Mouse (Mus musculus) stomach, embryonic 15.5 days (tissue): ENCODE measurements around the gene Mef2b. TPM values are rescaled to one million over a fixed set of nuclear protein-coding genes. Genes with fewer than 3 reads are reported as not detected.
A peak's percentile ranks its signal among the peaks of the same experiment; 100 is the strongest.

Experiments used
- ATAC-seq: fragments of 200-750 bp; cut with Nextera tagmentation; 2 replicates; pipeline ENCODE4 v1.8.0; 2017; ENCODE audit warnings: low read depth, moderate number of reproducible peaks, moderate TSS enrichment; ENCODE audit not compliant: insufficient read depth, low FRiP score
- H3K27ac ChIP-seq: fragments of 300-500 bp; sonication (generic); 2 replicates; pipeline ENCODE4 v1.5.1; 2015; ENCODE audit warnings: mild to moderate bottlenecking, inconsistent platforms
- H3K27me3 ChIP-seq: fragments of 300-500 bp; sonication (generic); replicated peaks from 2 replicates; pipeline ENCODE4 v1.6.1; 2015; ENCODE audit warnings: inconsistent platforms
- H3K36me3 ChIP-seq: fragments of 300-500 bp; sonication (generic); 2 replicates; pipeline ENCODE4 v1.6.1; 2015; ENCODE audit warnings: inconsistent platforms
- H3K4me1 ChIP-seq: fragments of 300-500 bp; sonication (generic); 2 replicates; pipeline ENCODE4 v1.6.1; 2015; ENCODE audit warnings: inconsistent platforms
- H3K4me2 ChIP-seq: fragments of 300-500 bp; sonication (generic); 2 replicates; pipeline ENCODE4 v1.6.1; 2015; ENCODE audit warnings: mild to moderate bottlenecking, inconsistent platforms
- H3K4me3 ChIP-seq: fragments of 300-500 bp; sonication (generic); replicated peaks from 2 replicates; pipeline ENCODE4 v1.5.1; 2015; ENCODE audit warnings: inconsistent platforms
- H3K9ac ChIP-seq: fragments of 300-500 bp; sonication (generic); 2 replicates; pipeline ENCODE4 v1.6.1; 2015; ENCODE audit warnings: inconsistent platforms
- H3K9me3 ChIP-seq: fragments of 300-500 bp; sonication (generic); 2 replicates; pipeline ENCODE4 v1.6.1; 2016; ENCODE audit warnings: inconsistent platforms
- WGBS: fragments of 180-500 bp; shearing (Covaris S2); methylation state at CpG from one replicate; pipeline ENCODE4 v1.1.7; 2015; 5-methylcytosine and 5-hydroxymethylcytosine counted together
- polyA plus RNA-seq: library from polyadenylated mRNA; unstranded; fragments of >200 nt; fragmentation: Nextera tagmentation; extraction: Ambion mirVana; gene quantifications from 2 replicates; pipeline ENCODE4 v1.2.1, GENCODE M21; 2015

Mef2b gene
- 0.19 and 0.26 TPM in 2 replicates for polyA plus RNA-seq

- Histone ChIP-seq H3K36me3 (peaks cover 29% of the 10 kb centered on the region), H3K4me2 (peak within 1 kb of the TSS; percentile 70), H3K9ac (peak within 1 kb of the TSS; percentile 73), H3K9me3 (no peaks in the 10 kb centered on the region), H3K27ac (peak within 1 kb of the TSS; percentile 84), H3K27me3 (no peaks in the 10 kb centered on the region), H3K4me3 (peak within 1 kb of the TSS; percentile 81), H3K4me1 (peaks cover 16% of the 10 kb centered on the region)
- peak; percentile 97 for ATAC-seq
- under 1% methylated on average over 46 of the region's 46 CpGs for WGBS
Observed at GRCm38 (mm10) chr8:70139026-70139857, at the start of gene Mef2b, which contains the start of the genes Rfxank and Borcs8. Gene Mef2b (plus strand): TSS chr8:70139711. Gene Rfxank (minus strand): TSS chr8:70139154. Gene Borcs8 (plus strand): TSS chr8:70139499.

- WGBS, result 54% methylated on average over 8 of the region's 8 CpGs
- peaks cover 40% of the 10 kb centered on the region for H3K27me3 ChIP-seq
- ATAC-seq, result no peak
Observed at GRCm38 (mm10) chr8:70092786-70093185, 46.7 kb upstream of the Mef2b start.

GRCm38 (mm10) chr8:70099276-70099675 lies 40.2 kb upstream of the Mef2b start:
- Histone ChIP-seq H3K4me2 (no peak overlapping the region), H3K9ac (no peak overlapping the region), H3K36me3 (no peaks in the 10 kb centered on the region), H3K9me3 (no peaks in the 10 kb centered on the region), H3K27me3 (no peaks in the 10 kb centered on the region), H3K27ac (no peak overlapping the region), H3K4me3 (no peak overlapping the region), H3K4me1 (no peaks in the 10 kb centered on the region)
- no peak for ATAC-seq
- 74% methylated on average over 8 of the region's 8 CpGs for WGBS

More at GRCm38 (mm10) chr8:70092786-70093185, 46.7 kb upstream of the Mef2b start:
- no peak overlapping the region for H3K4me3 ChIP-seq
- no peaks in the 10 kb centered on the region for H3K9me3 ChIP-seq
- H3K4me1 ChIP-seq, result peaks cover 5% of the 10 kb centered on the region
- no peaks in the 10 kb centered on the region for H3K36me3 ChIP-seq
- no peak overlapping the region for H3K4me2 ChIP-seq
- no peak overlapping the region for H3K27ac ChIP-seq
- H3K9ac ChIP-seq, result no peak overlapping the region

GRCm38 (mm10) chr8:70100241-70100640 lies 39.3 kb upstream of the Mef2b start:
- no peak overlapping the region for H3K9ac ChIP-seq
- H3K27me3 ChIP-seq, result no peaks in the 10 kb centered on the region
- no peaks in the 10 kb centered on the region for H3K4me1 ChIP-seq
- no peak overlapping the region for H3K27ac ChIP-seq
- WGBS, result 79% methylated on average over 8 of the region's 8 CpGs
- H3K4me2 ChIP-seq, result no peak overlapping the region
- no peak overlapping the region for H3K4me3 ChIP-seq
- ATAC-seq, result no peak
- no peaks in the 10 kb centered on the region for H3K9me3 ChIP-seq
- no peaks in the 10 kb centered on the region for H3K36me3 ChIP-seq

DNA sequence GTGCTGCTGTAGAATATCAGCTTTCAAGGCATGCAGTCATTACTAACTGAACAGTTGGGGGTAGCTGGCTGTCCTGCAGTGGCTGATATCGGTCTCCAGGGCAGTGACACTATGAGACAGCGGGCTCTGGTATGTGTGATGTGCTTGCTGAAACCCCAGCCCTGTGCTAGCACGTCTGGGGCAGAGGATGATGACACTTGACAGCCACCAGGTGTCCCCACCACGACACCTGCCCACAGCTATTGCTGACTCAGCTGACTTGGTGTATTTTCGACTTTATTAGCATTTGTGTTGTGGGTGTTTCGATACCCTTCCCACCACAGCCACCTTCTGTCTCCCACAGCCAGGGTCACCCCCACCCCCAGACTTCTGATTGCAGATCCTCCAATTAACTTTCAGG lies 35.0 kb upstream of the Mef2b start:
- no peak for ATAC-seq
- H3K4me3 ChIP-seq, result no peak overlapping the region
- H3K36me3 ChIP-seq, result no peaks in the 10 kb centered on the region
- 14% methylated on average over 6 of the region's 6 CpGs for WGBS
- H3K9me3 ChIP-seq, result no peaks in the 10 kb centered on the region
- no peaks in the 10 kb centered on the region for H3K4me1 ChIP-seq
- H3K27me3 ChIP-seq, result peaks cover under 1% of the 10 kb centered on the region; the same call in 1 of the 2 replicates
- H3K27ac ChIP-seq, result no peak overlapping the region
- no peak overlapping the region for H3K4me2 ChIP-seq
- H3K9ac ChIP-seq, result no peak overlapping the region

- no peak overlapping the region for H3K4me2 ChIP-seq
- H3K4me1 ChIP-seq, result no peaks in the 10 kb centered on the region
- no peak overlapping the region for H3K27ac ChIP-seq
- no peaks in the 10 kb centered on the region for H3K9me3 ChIP-seq
- peaks cover 5% of the 10 kb centered on the region; the same call in 1 of the 2 replicates for H3K27me3 ChIP-seq
- H3K4me3 ChIP-seq, result no peak overlapping the region
- no peaks in the 10 kb centered on the region for H3K36me3 ChIP-seq
- 75% methylated on average over 7 of the region's 7 CpGs for WGBS
- no peak for ATAC-seq
- H3K9ac ChIP-seq, result no peak overlapping the region
Observed at GRCm38 (mm10) chr8:70104922-70105321, 34.6 kb upstream of the Mef2b start.

- Histone ChIP-seq H3K4me3 (no peak overlapping the region), H3K4me2 (no peak overlapping the region), H3K4me1 (no peaks in the 10 kb centered on the region), H3K27me3 (peaks cover 58% of the 10 kb centered on the region), H3K27ac (no peak overlapping the region), H3K9me3 (no peaks in the 10 kb centered on the region), H3K9ac (no peak overlapping the region), H3K36me3 (no peaks in the 10 kb centered on the region)
- no peak for ATAC-seq
- 80% methylated on average over 2 of the region's 2 CpGs for WGBS
Observed at GRCm38 (mm10) chr8:70110451-70110850, 29.1 kb upstream of the Mef2b start.

DNA sequence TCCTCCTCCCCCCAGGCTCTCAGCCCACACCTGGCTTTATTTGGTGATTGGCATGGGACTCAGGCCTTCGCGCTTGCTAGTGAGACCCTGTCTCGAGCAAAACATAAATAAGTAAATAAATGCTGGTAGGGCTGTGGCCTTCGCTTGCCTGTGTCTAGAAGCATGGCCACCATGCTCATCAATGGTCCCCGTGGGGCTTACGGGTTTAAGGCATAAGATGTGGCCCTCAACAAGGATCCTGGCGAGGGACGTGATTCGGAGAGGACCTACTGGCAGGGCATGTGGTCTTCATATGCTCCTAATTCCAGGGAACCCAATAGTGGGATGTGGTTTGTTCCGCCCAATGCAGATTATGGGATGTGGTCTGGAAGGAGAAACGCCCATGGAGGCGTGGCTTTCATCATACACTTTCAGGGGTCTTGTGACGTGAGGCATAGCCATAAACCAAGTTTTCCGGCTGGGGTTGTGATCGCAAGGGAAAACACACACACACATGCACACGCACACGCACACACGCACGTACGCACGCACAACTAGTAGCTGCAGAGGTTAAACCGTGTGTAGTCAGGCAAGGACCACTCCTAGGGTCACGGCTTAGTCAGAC lies 28.2 kb upstream of the Mef2b start:
- ATAC-seq, result no peak
- Histone ChIP-seq H3K27me3 (peaks cover 58% of the 10 kb centered on the region), H3K4me2 (no peak overlapping the region)

GRCm38 (mm10) chr8:70112401-70113016 lies 27.0 kb upstream of the Mef2b start:
- H3K27ac ChIP-seq, result no peak overlapping the region
- H3K9ac ChIP-seq, result no peak overlapping the region
- H3K4me2 ChIP-seq, result no peak overlapping the region
- H3K4me1 ChIP-seq, result no peaks in the 10 kb centered on the region
- 8% methylated on average over 43 of the region's 43 CpGs for WGBS
- no peaks in the 10 kb centered on the region for H3K36me3 ChIP-seq
- peaks cover 70% of the 10 kb centered on the region for H3K27me3 ChIP-seq
- H3K4me3 ChIP-seq, result no peak overlapping the region
- H3K9me3 ChIP-seq, result no peaks in the 10 kb centered on the region
- no peak for ATAC-seq

More for the DNA sequence above, 28.2 kb upstream of the Mef2b start:
- no peak overlapping the region for H3K4me3 ChIP-seq
- no peaks in the 10 kb centered on the region for H3K4me1 ChIP-seq
- 46% methylated on average over 23 of the region's 23 CpGs for WGBS
- no peaks in the 10 kb centered on the region for H3K36me3 ChIP-seq
- no peak overlapping the region for H3K27ac ChIP-seq
- H3K9me3 ChIP-seq, result no peaks in the 10 kb centered on the region
- no peak overlapping the region for H3K9ac ChIP-seq

DNA sequence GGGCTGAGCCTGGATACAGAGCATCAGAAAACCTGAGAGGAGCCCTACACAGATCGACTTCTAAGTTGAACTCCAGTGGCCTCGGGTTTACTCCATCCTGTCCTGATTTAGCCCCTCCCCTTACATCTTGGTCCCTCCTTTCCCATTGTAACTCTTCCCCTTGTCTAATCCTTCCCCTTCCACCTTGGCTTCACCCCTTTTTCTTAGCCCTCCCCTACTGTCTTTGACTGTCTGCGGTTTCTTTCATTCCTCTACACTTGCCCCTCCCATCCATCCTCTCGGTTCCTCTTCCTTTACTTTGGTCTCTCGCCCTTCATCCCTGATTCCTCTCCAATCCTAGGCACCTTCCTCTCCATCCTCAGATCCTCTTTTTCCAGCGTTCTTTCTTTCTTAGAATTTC lies 25.0 kb upstream of the Mef2b start:
- Histone ChIP-seq H3K36me3 (no peaks in the 10 kb centered on the region), H3K27me3 (peaks cover 89% of the 10 kb centered on the region), H3K9ac (no peak overlapping the region), H3K4me3 (no peak overlapping the region), H3K4me1 (no peaks in the 10 kb centered on the region), H3K4me2 (no peak overlapping the region), H3K27ac (no peak overlapping the region), H3K9me3 (no peaks in the 10 kb centered on the region)
- ATAC-seq, result no peak
- WGBS, result 19% methylated on average over 6 of the region's 6 CpGs

GRCm38 (mm10) chr8:70114892-70115291 lies 24.6 kb upstream of the Mef2b start:
- Histone ChIP-seq H3K4me3 (no peak overlapping the region), H3K27ac (no peak overlapping the region), H3K27me3 (peaks cover 89% of the 10 kb centered on the region), H3K9ac (no peak overlapping the region), H3K36me3 (no peaks in the 10 kb centered on the region), H3K4me1 (no peaks in the 10 kb centered on the region), H3K9me3 (no peaks in the 10 kb centered on the region), H3K4me2 (no peak overlapping the region)
- no peak for ATAC-seq
- 66% methylated on average over 13 of the region's 13 CpGs for WGBS

GRCm38 (mm10) chr8:70117611-70118010 lies 21.9 kb upstream of the Mef2b start:
- 0 out of 2 replicates have a peak, but pooled peaks cover 5% of the 10 kb centered on the region for H3K4me1 ChIP-seq
- H3K9ac ChIP-seq, result no peak overlapping the region
- no peak overlapping the region for H3K27ac ChIP-seq
- 4% methylated on average over 9 of the region's 9 CpGs for WGBS
- H3K9me3 ChIP-seq, result no peaks in the 10 kb centered on the region
- H3K36me3 ChIP-seq, result no peaks in the 10 kb centered on the region
- peaks cover 75% of the 10 kb centered on the region for H3K27me3 ChIP-seq
- no peak overlapping the region for H3K4me2 ChIP-seq
- no peak for ATAC-seq
- H3K4me3 ChIP-seq, result no peak overlapping the region
